Mouse (Mus musculus) heart, embryonic 13.5 days (tissue): Measurements from ENCODE around the gene Adgrf1. TPM values are rescaled to one million over a fixed set of nuclear protein-coding genes. Genes with fewer than 3 reads are reported as not detected.
"Not testable (repeated sequence)": the region's sequence is repeated elsewhere in the genome, so short reads cannot be mapped to it uniquely, and the experiment has no call there.

Experiments used
- ATAC-seq: fragments of 200-750 bp; cut with Nextera tagmentation; 2 replicates; pipeline ENCODE4 v1.8.0; 2017; ENCODE audit warnings: moderate TSS enrichment; ENCODE audit not compliant: insufficient number of reproducible peaks, low FRiP score, low TSS enrichment; ENCODE audit errors: extremely low read depth
- H3K27ac ChIP-seq: fragments of 300-500 bp; sonication (generic); replicated peaks from 2 replicates; pipeline ENCODE4 v1.5.1; 2015; ENCODE audit warnings: moderate library complexity, mild to moderate bottlenecking, inconsistent platforms
- H3K27me3 ChIP-seq: fragments of 300-500 bp; sonication (generic); replicated peaks from 2 replicates; pipeline ENCODE4 v1.6.1; 2015; ENCODE audit warnings: mild to moderate bottlenecking, inconsistent platforms
- H3K36me3 ChIP-seq: fragments of 300-500 bp; sonication (generic); 2 replicates; pipeline ENCODE4 v1.6.1; 2015; ENCODE audit warnings: mild to moderate bottlenecking, inconsistent platforms
- H3K4me1 ChIP-seq: fragments of 300-500 bp; sonication (generic); 2 replicates; pipeline ENCODE4 v1.6.1; 2015; ENCODE audit warnings: inconsistent platforms
- H3K4me2 ChIP-seq: fragments of 300-500 bp; sonication (generic); 2 replicates; pipeline ENCODE4 v1.6.1; 2015; ENCODE audit warnings: inconsistent platforms, mild to moderate bottlenecking, moderate library complexity
- H3K4me3 ChIP-seq: fragments of 300-500 bp; sonication (generic); 2 replicates; pipeline ENCODE4 v1.5.1; 2015; ENCODE audit warnings: moderate library complexity, mild to moderate bottlenecking, inconsistent platforms
- H3K9ac ChIP-seq: fragments of 300-500 bp; sonication (generic); 2 replicates; pipeline ENCODE4 v1.6.1; 2015; ENCODE audit warnings: inconsistent platforms, mild to moderate bottlenecking, moderate library complexity
- H3K9me3 ChIP-seq: fragments of 300-500 bp; sonication (generic); 2 replicates; pipeline ENCODE4 v1.6.1; 2016; ENCODE audit warnings: inconsistent platforms
- WGBS: fragments of 180-500 bp; shearing (Covaris S2); methylation state at CpG from one replicate; pipeline ENCODE4 v1.1.7; 2015; ENCODE audit warnings: mixed read lengths; 5-methylcytosine and 5-hydroxymethylcytosine counted together
- polyA plus RNA-seq: library from polyadenylated mRNA; unstranded; fragments of >200 nt; fragmentation: Nextera tagmentation; extraction: Ambion mirVana; gene quantifications from 2 replicates; pipeline ENCODE4 v1.2.1, GENCODE M21; 2015

Adgrf1 gene
- polyA plus RNA-seq, 1 experiment from 2014 or later = 0.13 TPM

DNA sequence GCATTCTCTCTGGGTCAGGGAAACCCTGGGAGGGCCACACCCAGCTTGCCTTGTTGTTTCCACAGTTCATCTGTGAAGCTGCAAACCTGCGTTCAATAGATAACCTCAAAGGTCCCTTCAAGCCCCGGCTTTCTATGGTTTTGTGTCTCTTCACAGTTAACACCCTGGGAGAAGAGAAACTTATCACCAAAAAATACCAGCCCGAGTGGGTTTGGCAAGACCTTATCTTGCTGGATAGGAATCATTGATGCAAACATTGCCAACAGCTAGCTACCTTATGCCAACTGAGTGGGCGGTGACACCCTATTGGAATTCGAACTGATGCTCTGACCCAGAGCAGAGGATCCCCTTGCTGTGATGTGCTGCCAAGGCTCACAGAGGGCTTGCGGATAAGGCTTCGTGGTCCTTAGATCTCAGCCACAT lies 59.6 kb downstream of the Adgrf1 start:
- WGBS = 47% methylated on average over 7 of the region's 7 CpGs
- Histone ChIP-seq H3K9ac (no peak overlapping the region), H3K4me3 (no peak overlapping the region), H3K4me1 (peaks cover 51% of the 10 kb centered on the region), H3K27me3 (no peaks in the 10 kb centered on the region), H3K4me2 (no peak overlapping the region), H3K27ac (peak overlapping the region; percentile 53), H3K9me3 (no peaks in the 10 kb centered on the region), H3K36me3 (no peaks in the 10 kb centered on the region)
- peak; percentile 49; the same call in 1 of the 2 replicates for ATAC-seq

DNA sequence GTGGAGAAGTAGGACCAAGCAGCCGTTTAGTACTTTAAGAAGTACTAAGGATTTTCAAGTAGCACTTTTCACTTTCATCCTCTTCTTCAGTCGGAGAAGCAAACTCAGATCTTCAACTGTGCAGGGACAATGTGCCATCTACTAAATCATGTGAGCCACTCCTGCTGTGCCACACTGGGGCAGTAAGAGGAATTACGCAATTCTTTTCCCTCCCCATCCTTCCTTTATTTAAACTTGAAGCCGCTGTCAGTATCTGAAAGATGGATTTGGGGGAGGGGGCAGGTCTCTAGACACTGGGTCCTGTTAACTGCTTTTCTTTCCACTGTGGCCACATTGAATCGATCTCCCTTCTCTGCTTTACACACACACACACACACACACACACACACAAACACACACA lies 62.6 kb downstream of the Adgrf1 start:
- WGBS = 56% methylated on average over 5 of the region's 5 CpGs
- no peaks in the 10 kb centered on the region for H3K27me3 ChIP-seq
- no peak overlapping the region for H3K4me2 ChIP-seq
- H3K27ac ChIP-seq = no peak overlapping the region
- H3K4me3 ChIP-seq = no peak overlapping the region
- no peaks in the 10 kb centered on the region for H3K36me3 ChIP-seq
- H3K9ac ChIP-seq = no peak overlapping the region
- peaks cover 35% of the 10 kb centered on the region for H3K4me1 ChIP-seq
- no peaks in the 10 kb centered on the region for H3K9me3 ChIP-seq
- no peak for ATAC-seq

DNA sequence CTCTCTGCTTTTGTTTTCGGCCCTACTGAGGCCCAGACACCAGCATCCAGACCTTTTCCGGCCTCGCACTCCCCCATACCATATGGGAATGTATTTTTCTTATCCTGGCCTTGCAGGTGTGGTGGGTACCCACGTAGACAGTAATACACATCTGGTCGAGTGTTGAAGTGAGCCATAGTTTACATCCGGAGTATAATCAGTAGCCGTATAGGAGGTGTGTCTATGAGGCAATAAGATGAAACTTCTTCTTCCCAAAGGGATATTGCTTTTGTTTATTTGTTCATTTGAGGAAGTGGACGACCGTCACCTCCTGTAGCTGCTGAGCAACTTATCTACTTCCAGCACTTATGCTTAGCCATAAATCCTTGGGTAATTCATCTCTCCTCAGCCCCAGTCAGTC lies 63.9 kb downstream of the Adgrf1 start:
- peaks cover 26% of the 10 kb centered on the region for H3K4me1 ChIP-seq
- 59% methylated on average over 9 of the region's 9 CpGs for WGBS
- H3K27me3 ChIP-seq = no peaks in the 10 kb centered on the region
- no peak overlapping the region for H3K4me2 ChIP-seq
- H3K9me3 ChIP-seq = no peaks in the 10 kb centered on the region
- no peaks in the 10 kb centered on the region for H3K36me3 ChIP-seq
- H3K27ac ChIP-seq = no peak overlapping the region
- H3K4me3 ChIP-seq = no peak overlapping the region
- no peak for ATAC-seq
- H3K9ac ChIP-seq = no peak overlapping the region

DNA sequence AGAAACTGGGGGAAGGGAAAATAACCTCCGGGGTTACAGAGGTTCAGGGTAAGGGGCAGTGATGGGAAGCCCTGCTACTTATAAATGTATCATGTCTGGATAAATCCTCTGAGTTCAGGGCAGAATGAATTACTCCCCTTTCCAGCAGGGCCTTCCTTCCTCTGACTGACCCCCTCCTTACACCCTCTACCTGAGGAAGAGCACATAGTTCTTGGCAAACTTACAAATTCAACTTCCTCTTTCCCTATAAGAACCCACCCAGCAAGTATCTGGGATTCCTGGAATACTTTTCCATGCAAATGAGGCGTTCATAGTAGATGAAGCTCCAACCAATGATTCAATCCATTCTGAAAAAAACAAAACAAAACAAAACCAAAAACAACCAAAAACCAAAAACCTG lies 67.5 kb downstream of the Adgrf1 start:
- Histone ChIP-seq H3K4me1 (peaks cover 7% of the 10 kb centered on the region), H3K9ac (no peak overlapping the region), H3K27me3 (no peaks in the 10 kb centered on the region), H3K36me3 (no peaks in the 10 kb centered on the region), H3K4me3 (no peak overlapping the region), H3K9me3 (no peaks in the 10 kb centered on the region), H3K4me2 (no peak overlapping the region), H3K27ac (no peak overlapping the region)
- no peak for ATAC-seq
- 62% methylated on average over 2 of the region's 2 CpGs for WGBS

DNA sequence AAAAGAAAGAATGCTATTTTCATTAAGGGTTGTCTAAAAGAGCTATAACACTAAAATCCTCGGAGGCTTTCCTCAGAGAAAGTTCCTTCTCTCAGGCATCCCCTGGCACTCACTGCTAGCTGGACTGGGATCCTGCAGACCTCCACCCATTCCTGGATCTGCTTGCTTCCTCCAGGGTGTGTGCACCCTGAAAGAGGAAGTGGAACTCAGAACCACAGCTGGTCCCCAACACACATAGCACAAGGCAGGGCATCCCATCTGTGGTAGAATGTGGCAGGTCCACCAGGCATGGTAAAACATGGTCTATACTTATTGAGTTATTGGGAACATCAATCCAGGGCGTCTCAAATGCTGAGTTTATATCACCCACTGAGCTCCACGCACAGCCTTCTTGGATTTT lies 68.2 kb downstream of the Adgrf1 start:
- no peak overlapping the region for H3K4me3 ChIP-seq
- H3K27ac ChIP-seq = no peak overlapping the region
- no peaks in the 10 kb centered on the region for H3K9me3 ChIP-seq
- WGBS = 77% methylated on average over 3 of the region's 3 CpGs
- peaks cover 3% of the 10 kb centered on the region; the same call in 1 of the 2 replicates for H3K4me1 ChIP-seq
- no peak for ATAC-seq
- H3K36me3 ChIP-seq = no peaks in the 10 kb centered on the region
- H3K9ac ChIP-seq = no peak overlapping the region
- no peaks in the 10 kb centered on the region for H3K27me3 ChIP-seq
- H3K4me2 ChIP-seq = no peak overlapping the region

DNA sequence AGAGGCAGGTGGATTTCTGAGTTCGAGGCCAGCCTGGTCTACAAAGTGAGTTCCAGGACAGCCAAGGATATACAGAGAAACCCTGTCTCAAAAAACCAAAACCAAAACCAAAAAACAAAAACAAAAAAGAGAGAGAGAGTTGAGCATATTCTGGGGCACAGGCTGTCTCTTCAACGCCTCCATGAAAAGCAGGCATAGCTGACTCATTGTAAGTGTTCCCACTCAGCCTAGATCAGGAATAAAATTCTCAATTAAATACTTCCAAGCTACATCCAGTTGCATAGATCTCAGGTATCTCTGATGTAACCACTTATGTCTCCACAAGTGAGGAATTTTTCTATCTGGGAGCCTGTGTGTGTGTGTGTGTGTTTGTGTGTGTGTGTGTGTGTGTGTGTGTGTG lies 76.4 kb downstream of the Adgrf1 start:
- not testable (repeated sequence) for H3K9ac ChIP-seq, H3K4me1 ChIP-seq, H3K4me2 ChIP-seq, H3K9me3 ChIP-seq, ATAC-seq, H3K27me3 ChIP-seq, H3K36me3 ChIP-seq, H3K27ac ChIP-seq, H3K4me3 ChIP-seq
- 85% methylated on average over 2 of the region's 2 CpGs for WGBS

DNA sequence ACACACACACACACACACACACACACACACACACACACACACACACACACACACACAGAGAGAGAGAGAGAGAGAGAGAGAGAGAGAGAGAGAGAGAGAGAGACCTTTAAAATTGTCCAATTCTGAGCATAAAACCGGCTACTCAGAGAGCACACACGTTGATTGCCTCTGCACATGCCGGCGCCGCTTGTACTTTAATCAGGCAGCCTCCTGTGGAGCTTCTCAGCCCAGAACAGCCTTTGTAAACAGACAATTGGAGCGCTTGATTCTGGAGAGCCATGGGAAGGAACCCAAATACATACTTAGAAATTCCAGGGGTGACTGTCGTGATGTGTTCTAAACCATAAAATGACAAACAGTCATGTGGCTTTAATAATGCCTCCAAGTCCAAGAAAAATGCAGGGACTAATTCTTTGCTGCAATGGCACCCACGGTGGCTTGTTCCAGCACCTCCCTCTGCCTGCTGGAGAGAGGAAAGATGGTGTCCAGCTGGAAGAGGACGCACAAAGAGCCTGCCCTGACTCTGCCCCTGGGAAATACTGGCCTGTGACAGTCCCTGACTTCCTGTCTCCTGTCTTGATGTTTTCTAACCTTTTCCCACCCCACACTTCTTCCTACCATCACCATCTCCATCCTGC lies 87.9 kb downstream of the Adgrf1 start:
- Histone ChIP-seq H3K9ac (no peak overlapping the region), H3K36me3 (no peaks in the 10 kb centered on the region), H3K27ac (peak overlapping the region; percentile 12; the same call in 1 of the 2 replicates), H3K27me3 (peaks cover 16% of the 10 kb centered on the region), H3K4me1 (peaks cover 41% of the 10 kb centered on the region), H3K9me3 (no peaks in the 10 kb centered on the region), H3K4me3 (no peak overlapping the region), H3K4me2 (peak overlapping the region; percentile 10; the same call in 1 of the 2 replicates)
- ATAC-seq = no peak
- WGBS = 22% methylated on average over 9 of the region's 9 CpGs

DNA sequence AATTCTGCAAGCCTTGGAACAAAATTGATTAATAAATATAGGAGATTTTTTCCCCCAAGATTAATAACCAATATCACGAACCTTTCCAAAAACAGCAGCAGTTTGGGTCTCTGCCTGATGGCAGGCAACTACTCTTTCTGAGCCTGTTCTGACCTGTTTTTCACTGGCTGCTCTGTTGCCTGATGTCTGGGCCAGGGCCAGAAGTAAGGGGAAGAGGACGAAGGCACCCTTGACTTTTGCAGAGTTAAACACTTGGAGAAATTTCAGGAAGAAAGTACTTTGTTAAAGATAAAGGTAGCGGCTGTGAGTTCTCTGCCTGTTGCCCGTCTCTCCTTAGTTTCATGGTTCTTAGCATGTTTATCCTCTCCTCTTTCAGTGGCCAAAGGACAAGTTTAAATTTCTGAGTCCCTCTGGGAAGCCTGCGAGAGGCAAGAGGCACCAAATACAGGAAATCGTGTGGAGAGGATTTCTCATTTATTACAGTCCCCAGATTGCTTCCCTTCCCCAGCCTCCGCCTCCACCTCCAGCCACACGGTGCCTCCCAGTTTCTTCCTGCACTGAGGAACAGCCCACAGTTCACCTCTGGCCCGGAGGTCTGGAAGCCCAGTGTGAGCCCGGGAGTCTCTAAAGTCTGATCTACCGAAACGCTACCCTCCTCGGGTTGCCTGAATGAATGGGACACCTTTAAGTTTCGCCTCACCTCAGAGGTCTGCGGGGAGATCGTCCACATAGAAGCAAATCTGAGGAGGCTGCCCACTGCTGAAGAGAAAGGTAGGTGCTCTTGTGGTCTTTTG lies 89.9 kb downstream of the Adgrf1 start, which contains the start of gene Adgrf5:
Gene Adgrf5, plus strand, starts transcription at position 626 of the 794 bp plus-strand sequence.
- H3K4me3 ChIP-seq = peak within 1 kb of the TSS; percentile 44
- 33% methylated on average over 16 of the region's 16 CpGs for WGBS
- no peak for ATAC-seq
- H3K9ac ChIP-seq = peak within 1 kb of the TSS; percentile 70
- peaks cover 30% of the 10 kb centered on the region for H3K27me3 ChIP-seq
- peak within 1 kb of the TSS; percentile 59 for H3K4me2 ChIP-seq
- H3K27ac ChIP-seq = peak within 1 kb of the TSS; percentile 64
- H3K9me3 ChIP-seq = no peaks in the 10 kb centered on the region
- peaks cover 59% of the 10 kb centered on the region for H3K4me1 ChIP-seq
- no peaks in the 10 kb centered on the region for H3K36me3 ChIP-seq

DNA sequence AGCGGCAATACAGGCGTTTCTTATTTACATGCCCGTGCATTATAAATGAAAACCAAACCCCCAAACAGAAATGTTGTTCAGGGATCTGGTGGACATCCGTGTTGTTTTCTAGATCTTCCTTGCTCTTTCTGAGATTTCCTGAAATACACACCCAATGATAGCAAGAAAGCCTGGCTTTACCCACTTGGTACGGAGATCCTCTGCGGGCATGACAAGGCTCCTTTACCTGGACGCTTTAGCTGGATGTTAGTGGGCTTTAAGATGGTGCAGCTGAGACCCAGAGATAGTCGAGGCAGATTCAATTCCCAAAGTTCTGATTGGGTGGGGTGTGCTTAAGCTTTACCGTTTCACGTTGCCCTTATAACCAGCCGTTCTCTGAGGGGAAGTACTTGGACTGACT lies 90.9 kb downstream of the Adgrf1 start:
- Histone ChIP-seq H3K4me3 (peak overlapping the region; percentile 44), H3K27ac (peak overlapping the region; percentile 64; the same call in 1 of the 2 replicates), H3K9me3 (no peaks in the 10 kb centered on the region), H3K9ac (peak overlapping the region; percentile 70), H3K36me3 (no peaks in the 10 kb centered on the region), H3K27me3 (peaks cover 30% of the 10 kb centered on the region), H3K4me2 (peak overlapping the region; percentile 59), H3K4me1 (peaks cover 69% of the 10 kb centered on the region)
- ATAC-seq = no peak
- WGBS = 70% methylated on average over 11 of the region's 11 CpGs

DNA sequence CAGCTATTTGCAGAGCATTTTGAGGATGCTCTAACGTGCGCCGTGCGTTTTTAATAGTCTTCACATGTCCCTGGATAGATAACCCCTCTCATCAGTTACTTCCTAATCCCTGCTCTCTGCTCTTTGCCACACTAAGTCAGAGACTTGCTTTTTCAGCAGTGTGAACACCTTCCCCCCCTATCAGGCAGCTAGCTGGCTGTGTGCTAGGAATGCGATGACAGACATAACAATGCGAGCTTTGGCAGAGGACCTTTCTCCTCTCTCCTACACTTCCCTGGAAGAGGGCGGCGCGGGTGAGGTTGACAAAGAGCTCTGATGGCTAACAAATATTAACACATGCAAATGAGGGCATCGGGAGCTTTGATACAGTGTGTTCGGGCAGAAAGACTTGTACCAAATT lies 92.2 kb downstream of the Adgrf1 start:
- WGBS = 15% methylated on average over 11 of the region's 11 CpGs
- Histone ChIP-seq H3K27me3 (peaks cover 30% of the 10 kb centered on the region), H3K27ac (peak overlapping the region; percentile 55; the same call in 1 of the 2 replicates), H3K36me3 (no peaks in the 10 kb centered on the region), H3K4me2 (peak overlapping the region; percentile 59), H3K9ac (peak overlapping the region; percentile 53; the same call in 1 of the 2 replicates), H3K9me3 (no peaks in the 10 kb centered on the region), H3K4me1 (peaks cover 73% of the 10 kb centered on the region), H3K4me3 (peak overlapping the region; percentile 44)
- no peak for ATAC-seq

DNA sequence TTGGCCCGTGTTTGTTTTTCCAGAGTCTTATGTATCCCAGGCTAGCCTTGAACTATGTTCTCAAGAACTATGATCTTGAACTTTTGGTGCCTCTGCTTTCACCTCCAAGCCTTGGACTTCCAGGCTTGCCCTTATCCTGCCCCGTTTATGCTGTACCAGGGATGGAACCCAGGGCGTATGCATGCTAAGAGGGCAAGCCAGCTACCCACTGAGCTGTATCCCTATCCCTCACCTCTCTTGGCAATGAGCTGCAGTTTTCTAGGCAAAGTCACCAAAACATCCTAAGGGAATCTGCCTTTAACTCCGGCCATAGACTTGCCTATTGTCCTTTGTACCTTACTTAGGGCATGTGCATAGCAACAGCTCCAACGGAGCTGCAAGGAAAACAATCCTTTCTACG lies 92.8 kb downstream of the Adgrf1 start:
- H3K4me1 ChIP-seq = peaks cover 71% of the 10 kb centered on the region
- H3K4me2 ChIP-seq = peak overlapping the region; percentile 59
- peak overlapping the region; percentile 55; the same call in 1 of the 2 replicates for H3K27ac ChIP-seq
- peak overlapping the region; percentile 44; the same call in 1 of the 2 replicates for H3K4me3 ChIP-seq
- peaks cover 30% of the 10 kb centered on the region for H3K27me3 ChIP-seq
- no peak for ATAC-seq
- no peaks in the 10 kb centered on the region for H3K36me3 ChIP-seq
- no peak overlapping the region; the same call in 1 of the 2 replicates for H3K9ac ChIP-seq
- WGBS = 61% methylated on average over 6 of the region's 6 CpGs
- no peaks in the 10 kb centered on the region for H3K9me3 ChIP-seq
